Mouse (Mus musculus) G1E (cell line): ENCODE results near the gene Gpr153. TPM values are rescaled to one million over a fixed set of nuclear protein-coding genes. Genes with fewer than 3 reads are reported as not detected.

ENCODE experiments used
- ATAC-seq: 2 replicates; pipeline ENCODE4 v1.8.0; 2016; ENCODE audit warnings: mild to moderate bottlenecking; ENCODE audit not compliant: insufficient number of reproducible peaks, poor library complexity, low FRiP score, severe bottlenecking; ENCODE audit errors: extremely low read depth
- DNase-seq: peaks from one replicate; pipeline ENCODE4 v3.0.0; 2012; ENCODE audit warnings: low spot score
- H3K27me3 ChIP-seq: 2 replicates; pipeline ENCODE4 v1.6.1; 2012; ENCODE audit warnings: mild to moderate bottlenecking, low read length, inconsistent platforms; ENCODE audit not compliant: insufficient read depth
- H3K36me3 ChIP-seq: replicated peaks from 2 replicates; pipeline ENCODE3; 2012; ENCODE audit warnings: mild to moderate bottlenecking, inconsistent platforms
- H3K4me1 ChIP-seq: 2 replicates; pipeline ENCODE4 v1.6.1; 2012; ENCODE audit warnings: low read depth, low read length, inconsistent platforms, mixed read lengths; ENCODE audit not compliant: insufficient read depth
- H3K4me3 ChIP-seq: 2 replicates; pipeline ENCODE4 v1.5.1; 2012; ENCODE audit warnings: low read depth, mild to moderate bottlenecking, inconsistent platforms, low read length, moderate library complexity, mixed read lengths
- H3K9me3 ChIP-seq: replicated peaks from 2 replicates; pipeline ENCODE4 v1.6.1; 2012; ENCODE audit warnings: inconsistent platforms
- CTCF ChIP-seq: IDR thresholded peaks from 2 replicates; pipeline ENCODE4 v1.5.1; 2012; ENCODE audit warnings: low read depth, low read length, inconsistent platforms, mixed read lengths
- GATA1 ChIP-seq: IDR thresholded peaks from 2 replicates; pipeline ENCODE4 v1.6.1; 2012; ENCODE audit warnings: borderline replicate concordance, low read length, inconsistent platforms, mixed read lengths
- GATA2 ChIP-seq: IDR thresholded peaks from 2 replicates; pipeline ENCODE4 v1.6.1; 2012; ENCODE audit warnings: low read depth, low read length, inconsistent platforms, borderline replicate concordance
- POLR2AphosphoS5 ChIP-seq: IDR thresholded peaks from 2 replicates; pipeline ENCODE4 v1.6.1; 2012; ENCODE audit warnings: low read depth, low read length, inconsistent platforms; ENCODE audit not compliant: insufficient replicate concordance
- TAL1 ChIP-seq: conservative IDR thresholded peaks from 2 replicates; pipeline ENCODE4 v1.6.1; 2012; ENCODE audit warnings: low read depth, low read length, inconsistent platforms, mixed read lengths
- polyA plus RNA-seq: library from polyadenylated mRNA; stranded (reverse); fragments of >175 nt; gene quantifications from 2 replicates; pipeline ENCODE4 v1.2.3, GENCODE M21; 2012
- total RNA-seq, 2 experiments: library from RNA; stranded (forward) in 1 of 2; stranded (reverse) in 1 of 2; fragments of 200-1000 nt in 1 of 2; fragments of >200 nt in 1 of 2; fragmentation: Nextera tagmentation in 1 of 2; gene quantifications; 2 replicates each; pipeline ENCODE4 v1.2.3; 2014 to 2017

Gene Gpr153
- total and polyA plus RNA-seq, 3 experiments: 0.05 to 0.09 TPM; not detected in 1

GRCm38 (mm10) chr4:152274681-152275131, 674 bp downstream of the Gpr153 start:
- Histone ChIP-seq H3K27me3 (peaks cover 16% of the 10 kb centered on the region; the same call in 1 of the 2 replicates), H3K4me3 (no peak overlapping the region; the same call in 1 of the 2 replicates), H3K36me3 (peaks cover 33% of the 10 kb centered on the region), H3K9me3 (peaks cover 8% of the 10 kb centered on the region), H3K4me1 (peaks cover 8% of the 10 kb centered on the region)
- ATAC-seq (no peak), DNase-seq (no peak)
- TF ChIP-seq CTCF (no peak), POLR2AphosphoS5 (no peak), GATA1 (no peak), GATA2 (no peak), TAL1 (no peak)

- Histone ChIP-seq H3K4me3 (no peak overlapping the region), H3K4me1 (peaks cover 8% of the 10 kb centered on the region), H3K27me3 (peaks cover 21% of the 10 kb centered on the region; the same call in 1 of the 2 replicates), H3K36me3 (peaks cover 14% of the 10 kb centered on the region), H3K9me3 (peaks cover 14% of the 10 kb centered on the region)
- ATAC-seq (no peak), DNase-seq (no peak)
- TF ChIP-seq POLR2AphosphoS5 (no peak), GATA1 (no peak), CTCF (peak; percentile 53)
Measured at GRCm38 (mm10) chr4:152276389-152277347, 2.6 kb downstream of the Gpr153 start.

- Histone ChIP-seq H3K36me3 (peaks cover 2% of the 10 kb centered on the region), H3K4me3 (no peak overlapping the region), H3K4me1 (peaks cover 8% of the 10 kb centered on the region), H3K9me3 (peaks cover 24% of the 10 kb centered on the region), H3K27me3 (peaks cover 21% of the 10 kb centered on the region; the same call in 1 of the 2 replicates)
- DNase-seq (no peak), ATAC-seq (no peak)
- TF ChIP-seq GATA2: no peak
- TF ChIP-seq POLR2AphosphoS5: no peak
- no peak for TF ChIP-seq CTCF
- no peak for TF ChIP-seq GATA1
- no peak for TF ChIP-seq TAL1
Measured at GRCm38 (mm10) chr4:152277916-152278315, 3.9 kb downstream of the Gpr153 start.

- Histone ChIP-seq H3K36me3 (no peaks in the 10 kb centered on the region), H3K4me1 (peaks cover 4% of the 10 kb centered on the region; the same call in 1 of the 2 replicates), H3K4me3 (no peak overlapping the region), H3K9me3 (peaks cover 29% of the 10 kb centered on the region), H3K27me3 (peaks cover 16% of the 10 kb centered on the region; the same call in 1 of the 2 replicates)
- TF ChIP-seq POLR2AphosphoS5 (no peak), GATA1 (no peak), CTCF (no peak), GATA2 (no peak), TAL1 (no peak)
- ATAC-seq (no peak), DNase-seq (no peak)
Measured at GRCm38 (mm10) chr4:152278986-152279385, 5.0 kb downstream of the Gpr153 start.

GRCm38 (mm10) chr4:152281601-152282000, 7.6 kb downstream of the Gpr153 start:
- H3K4me3 ChIP-seq: no peak overlapping the region
- ATAC-seq (no peak), DNase-seq (no peak)
- peaks cover 33% of the 10 kb centered on the region for H3K9me3 ChIP-seq
- TF ChIP-seq GATA2 (no peak), TAL1 (no peak), CTCF (no peak)
- H3K4me1 ChIP-seq: no peaks in the 10 kb centered on the region
- H3K36me3 ChIP-seq: no peaks in the 10 kb centered on the region
- peaks cover 6% of the 10 kb centered on the region; the same call in 1 of the 2 replicates for H3K27me3 ChIP-seq

- DNase-seq (no peak), ATAC-seq (no peak)
- H3K4me3 ChIP-seq: no peak overlapping the region; the same call in 1 of the 2 replicates
- no peaks in the 10 kb centered on the region for H3K4me1 ChIP-seq
- H3K36me3 ChIP-seq: no peaks in the 10 kb centered on the region
- TF ChIP-seq GATA2: no peak
- TF ChIP-seq CTCF: no peak
- no peak for TF ChIP-seq TAL1
- TF ChIP-seq POLR2AphosphoS5: no peak
- TF ChIP-seq GATA1: no peak
- peaks cover 33% of the 10 kb centered on the region for H3K9me3 ChIP-seq
- H3K27me3 ChIP-seq: peaks cover 6% of the 10 kb centered on the region; the same call in 1 of the 2 replicates
Measured at GRCm38 (mm10) chr4:152282721-152283120, 8.7 kb downstream of the Gpr153 start.
